Mouse (Mus musculus) CD4-positive helper T cell, adult 2 months (primary cell): Measurements from ENCODE around the gene Nlk.

Experiments used
- DNase-seq: peaks from one replicate; pipeline ENCODE4 v3.0.0-alpha.2; 2012; ENCODE audit warnings: low read depth, missing footprints, low spot score

The Nlk gene

GRCm38 (mm10) chr11:78696777-78697752, at the start of gene Nlk:
TSS of gene Nlk (minus strand) at chr11:78697373.
- peak; percentile 97 for DNase-seq

DNA sequence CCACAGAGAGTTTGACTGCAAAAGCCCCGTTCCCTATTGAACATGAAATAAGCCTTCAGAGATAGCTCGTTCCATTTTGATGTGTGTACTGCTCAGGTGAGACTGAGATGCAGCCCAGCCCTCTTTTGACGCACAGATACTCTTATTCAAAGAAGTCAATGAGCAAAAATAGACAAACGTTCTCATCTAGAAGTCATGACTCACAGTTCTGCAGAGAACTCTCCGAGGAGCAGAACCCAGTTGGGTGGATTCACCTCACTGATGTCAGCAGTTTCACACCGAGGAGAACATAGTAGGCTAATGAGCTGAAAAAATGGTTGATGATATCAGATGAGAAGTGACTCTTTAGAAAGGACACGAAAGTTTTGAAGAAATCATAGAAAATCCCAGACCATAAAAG, 49.1 kb upstream of the Nlk start:
- DNase-seq = no peak

- DNase-seq = no peak
These were observed 48.3 kb upstream of the Nlk start for GRCm38 (mm10) chr11:78745475-78745874.

DNA sequence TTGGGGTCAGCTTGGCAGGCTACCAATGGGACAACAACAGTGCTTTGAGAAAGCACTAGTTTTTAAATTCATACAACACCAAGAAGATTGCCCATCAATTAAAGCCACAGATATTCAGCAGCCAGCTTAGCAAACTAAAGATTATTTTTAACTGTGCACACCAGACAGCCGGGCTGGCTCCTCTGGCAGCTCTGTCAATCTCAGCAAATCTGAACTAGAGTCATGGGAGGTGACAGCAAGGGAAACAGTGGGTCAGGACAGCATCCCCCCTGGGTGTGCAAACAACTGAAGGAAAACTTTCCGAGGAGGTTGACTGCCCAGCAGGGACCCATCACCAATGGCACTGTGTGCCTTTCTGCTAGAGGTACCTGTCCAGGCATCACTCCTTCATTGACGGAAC, 45.3 kb upstream of the Nlk start:
- DNase-seq = no peak

- no peak for DNase-seq
These were observed 44.8 kb upstream of the Nlk start for GRCm38 (mm10) chr11:78741958-78742357.

GRCm38 (mm10) chr11:78739361-78739760, 42.2 kb upstream of the Nlk start:
- no peak for DNase-seq

DNA sequence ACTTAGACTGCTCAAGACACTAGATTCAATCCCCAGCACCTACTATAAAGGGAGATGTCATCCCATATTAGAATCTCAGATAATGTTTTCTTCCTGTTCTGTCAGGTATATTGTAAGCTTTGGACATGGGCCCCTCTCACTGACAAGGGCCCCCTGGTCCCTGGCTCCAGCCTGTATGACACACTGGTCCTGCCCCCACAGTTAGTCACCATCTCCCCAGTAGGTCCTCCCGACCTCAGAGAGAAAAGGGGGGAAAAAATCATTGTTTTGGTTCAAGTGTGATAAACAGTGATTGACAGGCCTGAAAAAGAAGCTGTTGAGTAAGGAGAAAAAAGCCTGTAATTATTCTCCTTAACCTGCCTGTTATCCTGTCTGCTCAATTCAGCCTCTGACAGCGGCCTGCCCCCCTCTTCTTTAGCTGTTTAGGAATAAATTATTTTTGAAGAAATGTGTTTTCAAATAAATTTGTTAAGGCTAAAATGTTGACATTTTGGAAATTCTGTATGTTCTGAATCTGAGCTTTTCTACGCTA, 39.8 kb upstream of the Nlk start:
- no peak for DNase-seq

DNA sequence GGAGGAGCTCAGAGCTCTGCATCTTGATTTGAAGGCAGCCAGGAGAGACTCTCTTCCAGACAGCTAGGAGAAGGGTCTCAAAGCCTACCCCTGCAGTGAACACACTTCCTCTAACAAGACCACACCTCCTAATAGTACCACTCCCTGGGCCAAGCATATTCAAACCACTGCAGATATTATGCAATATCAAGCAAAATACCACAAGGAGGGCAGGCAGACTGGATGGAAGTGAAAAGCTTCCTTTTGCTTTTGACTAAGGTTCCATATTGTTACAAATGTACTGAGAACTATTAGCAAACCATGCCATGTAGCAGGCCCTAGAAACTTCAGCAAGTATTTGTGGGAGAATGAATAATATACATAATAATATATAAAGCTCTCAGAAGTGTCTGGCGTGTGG, 38.0 kb upstream of the Nlk start:
- DNase-seq = no peak

- DNase-seq = no peak
These were observed 35.4 kb upstream of the Nlk start for GRCm38 (mm10) chr11:78732619-78733018.

DNA sequence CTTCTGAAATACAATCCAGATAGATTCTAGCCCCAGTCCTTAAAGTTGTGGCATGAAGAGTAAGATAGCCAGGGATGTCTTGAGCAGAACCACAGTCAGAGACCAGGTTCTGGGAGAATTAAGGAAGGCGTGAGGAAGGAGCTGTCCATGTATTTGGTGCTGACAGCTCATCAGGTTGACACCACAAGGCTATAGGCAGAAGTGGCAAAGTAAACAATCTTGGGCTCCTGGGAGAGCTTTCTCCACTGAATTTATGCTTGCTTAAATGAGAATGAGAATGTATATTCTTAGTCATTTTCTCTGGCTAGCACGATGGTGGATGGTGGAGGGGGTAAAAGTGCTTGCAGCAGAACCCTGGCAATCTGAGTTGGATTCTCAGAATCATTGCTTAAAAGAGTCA, 33.7 kb upstream of the Nlk start:
- no peak for DNase-seq

GRCm38 (mm10) chr11:78728041-78728440, 30.9 kb upstream of the Nlk start:
- no peak for DNase-seq

- no peak for DNase-seq
These were observed 29.2 kb upstream of the Nlk start for GRCm38 (mm10) chr11:78726366-78726765.

- no peak for DNase-seq
These were observed 27.6 kb upstream of the Nlk start for GRCm38 (mm10) chr11:78724792-78725191.

GRCm38 (mm10) chr11:78721419-78721818, 24.2 kb upstream of the Nlk start:
- DNase-seq = no peak

DNA sequence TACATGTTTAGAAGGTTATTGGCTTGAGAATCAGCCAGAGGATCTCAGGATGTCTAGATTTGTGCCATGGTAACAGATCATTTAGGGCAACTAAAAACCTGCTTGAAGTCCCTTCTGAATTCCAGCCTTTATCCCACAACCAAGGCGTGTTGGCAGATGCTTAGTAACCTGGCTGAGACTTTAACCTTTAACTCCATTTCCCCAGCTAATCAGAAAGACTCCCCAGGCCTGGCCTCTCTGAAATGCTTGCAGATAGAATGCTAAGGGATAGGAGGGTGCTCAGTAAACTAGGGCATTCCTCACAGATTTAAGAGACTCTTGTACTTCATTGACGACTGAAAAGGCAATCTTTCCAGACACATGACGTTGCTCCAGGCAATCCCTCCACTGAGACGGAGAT, 20.5 kb upstream of the Nlk start:
- no peak for DNase-seq

- DNase-seq = no peak
These were observed 11.5 kb upstream of the Nlk start for GRCm38 (mm10) chr11:78708642-78709041.

DNA sequence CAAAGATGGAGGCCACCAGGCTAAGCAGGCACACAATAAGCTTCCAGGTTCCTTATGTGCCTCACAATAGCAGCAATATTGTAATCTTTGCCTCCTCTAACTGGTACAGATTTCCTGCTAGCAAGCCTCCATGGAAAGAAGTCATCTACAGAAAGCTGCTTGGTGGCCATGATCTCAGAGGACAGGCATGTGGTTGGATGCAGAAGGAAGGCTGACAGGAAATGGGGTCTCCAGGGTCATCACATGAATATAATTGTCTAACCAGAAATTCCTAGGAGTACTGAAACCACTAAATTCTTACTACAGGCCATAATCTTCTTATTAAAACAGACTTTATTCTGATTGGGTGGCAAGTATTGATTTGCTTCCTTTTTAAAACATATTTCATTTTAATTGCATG, 8.9 kb upstream of the Nlk start:
- DNase-seq = no peak

GRCm38 (mm10) chr11:78703085-78703484, 5.9 kb upstream of the Nlk start:
- no peak for DNase-seq

- no peak for DNase-seq
These were observed 5.1 kb upstream of the Nlk start for GRCm38 (mm10) chr11:78702319-78702718.

- DNase-seq = peak; percentile 91
These were observed 589 bp upstream of the Nlk start for GRCm38 (mm10) chr11:78697753-78698171.

GRCm38 (mm10) chr11:78694249-78694648, 2.9 kb downstream of the Nlk start:
- DNase-seq = no peak

DNA sequence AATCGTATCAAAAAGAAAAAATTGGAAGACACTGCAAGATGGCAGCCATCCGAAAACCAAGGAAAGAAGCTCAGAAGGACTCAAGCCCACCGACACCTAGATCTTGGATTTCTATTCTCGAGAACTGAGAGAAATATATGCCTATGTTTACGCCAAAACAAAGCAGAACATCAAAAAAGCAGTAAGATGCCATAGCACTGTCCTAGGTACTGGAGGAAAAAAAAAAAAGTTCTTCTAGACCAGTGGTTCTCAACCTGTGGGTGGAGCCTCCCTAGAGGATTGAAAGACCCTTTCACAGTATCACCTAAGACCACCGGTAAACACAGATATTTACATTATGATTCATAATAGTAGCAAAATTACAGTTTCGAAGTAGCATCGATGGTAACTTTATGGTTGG, 3.9 kb downstream of the Nlk start:
- no peak for DNase-seq

DNA sequence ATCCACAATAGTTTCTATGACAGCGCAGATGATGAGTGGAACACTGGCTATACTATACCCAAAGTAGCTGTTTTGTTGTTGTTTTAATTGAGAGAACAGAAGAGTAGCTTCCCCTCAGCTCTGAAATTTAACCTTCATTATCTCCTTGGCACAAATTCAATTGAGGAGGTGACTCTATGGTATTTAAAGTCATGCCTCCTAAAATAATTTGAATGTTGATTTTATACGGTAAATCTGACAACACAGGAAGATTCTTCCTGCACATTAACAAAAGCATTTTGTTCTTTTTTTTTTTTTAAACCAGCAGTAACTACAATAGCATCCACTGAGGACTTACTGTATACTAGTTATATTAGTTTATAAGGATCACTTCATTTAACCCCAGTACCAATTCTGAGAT, 6.0 kb downstream of the Nlk start:
- peak; percentile 55 for DNase-seq
